Mouse (Mus musculus) MEL (cell line): ENCODE data around the gene Zfp524. TPM values are rescaled to one million over a fixed set of nuclear protein-coding genes. Genes with fewer than 3 reads are reported as not detected.

Source experiments
- DNase-seq: peaks from one replicate; pipeline ENCODE4 v3.0.0; 2011; ENCODE audit warnings: low read depth, low spot score
- H3K27ac ChIP-seq: 2 replicates; pipeline ENCODE4 v1.5.1; 2012; ENCODE audit warnings: low read depth, mild to moderate bottlenecking, control low read depth, low read length, moderate library complexity; ENCODE audit not compliant: control insufficient read depth
- H3K27me3 ChIP-seq, 2 experiments: fragments of 150-350 bp in 1 of 2; sonication (generic) in 1 of 2; 2 replicates each; pipeline ENCODE4 v1.6.1; 2012; ENCODE audit warnings: low read length in 2 of 2, mild to moderate bottlenecking in 2 of 2, improper control_type of control experiment in 1 of 2, moderate library complexity in 1 of 2; ENCODE audit not compliant: insufficient read depth in 2 of 2, control insufficient read depth in 1 of 2
- H3K36me3 ChIP-seq, 2 experiments: 2 replicates each; pipeline ENCODE4 v1.6.1; 2012 to 2014; ENCODE audit warnings: low read length in 2 of 2, improper control_type of control experiment in 1 of 2, inconsistent platforms in 1 of 2, mild to moderate bottlenecking in 1 of 2; ENCODE audit not compliant: insufficient read depth in 2 of 2, control insufficient read depth in 1 of 2
- H3K4me1 ChIP-seq, 2 experiments: fragments of 150-350 bp in 1 of 2; sonication (generic) in 1 of 2; 2 replicates each; pipeline ENCODE4 v1.6.1; 2012; ENCODE audit warnings: low read length in 2 of 2, improper control_type of control experiment in 1 of 2, mild to moderate bottlenecking in 1 of 2; ENCODE audit not compliant: insufficient read depth in 2 of 2, control insufficient read depth in 1 of 2
- H3K4me3 ChIP-seq, 2 experiments: fragments of 150-350 bp in 1 of 2; sonication (generic) in 1 of 2; 2 replicates each; pipeline ENCODE4 v1.5.1; 2012; ENCODE audit warnings: low read depth in 2 of 2, low read length in 2 of 2, mild to moderate bottlenecking in 2 of 2, moderate library complexity in 2 of 2, control low read depth in 1 of 2, improper control_type of control experiment in 1 of 2; ENCODE audit not compliant: control insufficient read depth in 1 of 2, insufficient read depth in 1 of 2
- H3K79me2 ChIP-seq: 2 replicates; pipeline ENCODE4 v1.6.1; 2012; ENCODE audit warnings: mild to moderate bottlenecking, low read length, moderate library complexity; ENCODE audit not compliant: control insufficient read depth, poor library complexity, insufficient read depth
- H3K9ac ChIP-seq: 2 replicates; pipeline ENCODE4 v1.6.1; 2012; ENCODE audit warnings: low read depth, mild to moderate bottlenecking, control low read depth, low read length, moderate library complexity; ENCODE audit not compliant: control insufficient read depth, poor library complexity, severe bottlenecking
- H3K9me3 ChIP-seq: fragments of 150-350 bp; sonication (generic); replicated peaks from 2 replicates; pipeline ENCODE4 v1.6.1; 2012; ENCODE audit warnings: mild to moderate bottlenecking, low read length, improper control_type of control experiment, moderate library complexity; ENCODE audit not compliant: insufficient read depth
- BHLHE40 ChIP-seq: IDR thresholded peaks from 2 replicates; pipeline ENCODE4 v1.6.1; 2012; ENCODE audit warnings: low read depth, mild to moderate bottlenecking, inconsistent platforms, low read length, improper control_type of control experiment, borderline replicate concordance
- CTCF ChIP-seq, 3 experiments: IDR thresholded peaks in 2 of 3; conservative IDR thresholded peaks in 1 of 3; 2 replicates each; pipeline ENCODE4 v1.5.1; 2011 to 2012; ENCODE audit warnings: low read length in 3 of 3, low read depth in 2 of 3, mild to moderate bottlenecking in 2 of 3, improper control_type of control experiment in 1 of 3, inconsistent platforms in 1 of 3, mixed read lengths in 1 of 3, moderate library complexity in 1 of 3; ENCODE audit not compliant: control insufficient read depth in 1 of 3, insufficient read depth in 1 of 3, poor library complexity in 1 of 3, severe bottlenecking in 1 of 3
- EP300 ChIP-seq, 2 experiments: IDR thresholded peaks; 2 replicates each; pipeline ENCODE4 v1.6.1; 2011; ENCODE audit warnings: improper control_type of control experiment in 2 of 2, low read length in 2 of 2, low read depth in 1 of 2, mild to moderate bottlenecking in 1 of 2
- ETS1 ChIP-seq: IDR thresholded peaks from 2 replicates; pipeline ENCODE4 v1.6.1; 2012; ENCODE audit warnings: low read depth, mild to moderate bottlenecking, inconsistent platforms, low read length, improper control_type of control experiment, moderate library complexity
- GABPA ChIP-seq: IDR thresholded peaks from 2 replicates; pipeline ENCODE4 v1.6.1; 2012; ENCODE audit warnings: low read depth, mild to moderate bottlenecking, inconsistent platforms, low read length, improper control_type of control experiment, moderate library complexity
- JUND ChIP-seq: IDR thresholded peaks from 2 replicates; pipeline ENCODE4 v1.6.1; 2011; ENCODE audit warnings: low read depth, mild to moderate bottlenecking, improper control_type of control experiment, low read length
- MAX ChIP-seq: IDR thresholded peaks from 2 replicates; pipeline ENCODE4 v1.6.1; 2011; ENCODE audit warnings: low read length, improper control_type of control experiment
- MXI1 ChIP-seq: IDR thresholded peaks from 2 replicates; pipeline ENCODE4 v1.6.1; 2011; ENCODE audit warnings: mild to moderate bottlenecking, low read depth, low read length, improper control_type of control experiment
- NRF1 ChIP-seq: IDR thresholded peaks from 2 replicates; pipeline ENCODE4 v1.6.1; 2014; ENCODE audit warnings: low read depth, mild to moderate bottlenecking, inconsistent platforms, low read length, improper control_type of control experiment, moderate library complexity; ENCODE audit not compliant: poor library complexity, insufficient read depth, severe bottlenecking
- POLR2A ChIP-seq, 2 experiments: IDR thresholded peaks; 2 replicates each; pipeline ENCODE4 v1.6.1; 2011 to 2012; ENCODE audit warnings: low read length in 2 of 2, mild to moderate bottlenecking in 2 of 2, control low read depth in 1 of 2, improper control_type of control experiment in 1 of 2, low read depth in 1 of 2, moderate library complexity in 1 of 2; ENCODE audit not compliant: control insufficient read depth in 1 of 2, insufficient read depth in 1 of 2, poor library complexity in 1 of 2
- TBP ChIP-seq: IDR thresholded peaks from 2 replicates; pipeline ENCODE4 v1.8.0; 2011; ENCODE audit warnings: low read depth, low read length, improper control_type of control experiment
- UBTF ChIP-seq: IDR thresholded peaks from 2 replicates; pipeline ENCODE4 v1.6.1; 2012; ENCODE audit warnings: low read depth, mild to moderate bottlenecking, inconsistent platforms, low read length, improper control_type of control experiment, moderate library complexity, borderline replicate concordance; ENCODE audit not compliant: insufficient read depth
- USF2 ChIP-seq, 2 experiments: IDR thresholded peaks; 2 replicates each; pipeline ENCODE4 v1.6.1; 2011 to 2012; ENCODE audit warnings: improper control_type of control experiment in 2 of 2, low read length in 2 of 2, borderline replicate concordance in 1 of 2, inconsistent platforms in 1 of 2, low read depth in 1 of 2, mild to moderate bottlenecking in 1 of 2; ENCODE audit not compliant: insufficient read depth in 1 of 2
- ZMIZ1 ChIP-seq: IDR thresholded peaks from 2 replicates; pipeline ENCODE4 v1.6.1; 2012; ENCODE audit warnings: low read depth, mild to moderate bottlenecking, inconsistent platforms, low read length, improper control_type of control experiment, moderate library complexity
- polyA plus RNA-seq, 2 experiments: library from polyadenylated mRNA; stranded (reverse) in 1 of 2; unstranded in 1 of 2; fragments of >175 nt in 1 of 2; fragments of >200 nt in 1 of 2; gene quantifications; 2 replicates each; pipeline versions ENCODE4 v1.2.1 to v1.2.4; 2012; ENCODE audit warnings: low replicate concordance in 2 of 2, low read depth in 1 of 2; ENCODE audit not compliant: insufficient read length in 2 of 2, insufficient read depth in 1 of 2, missing spikeins in 1 of 2
- total RNA-seq: library from RNA; depleted of rRNA; stranded (reverse); fragments of 300-350 nt; gene quantifications from 2 replicates; pipeline ENCODE4 v1.2.3, GENCODE M21; 2012

Gene Zfp524
- total and polyA plus RNA-seq, 3 experiments, result 9.4 to 12.7 TPM; not detected in 1

DNA sequence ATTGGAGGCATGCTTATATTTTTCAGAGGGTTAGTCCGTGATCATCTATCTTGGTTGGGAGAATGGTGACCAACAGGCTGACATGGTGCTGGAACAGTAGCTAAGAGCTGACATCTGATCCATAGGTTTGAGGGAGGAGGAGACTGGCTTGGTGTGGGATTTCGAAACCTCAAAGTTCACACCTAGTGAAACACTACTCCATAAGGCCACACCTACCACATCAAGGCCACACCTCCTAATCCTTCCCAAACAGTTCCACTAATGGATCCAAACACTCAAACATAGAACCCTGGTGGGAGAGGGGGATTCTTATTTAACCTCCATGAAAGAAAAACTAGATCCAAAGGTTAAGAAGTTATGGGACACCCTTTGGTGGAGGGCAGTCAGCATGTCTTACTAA, 2.7 kb downstream of the Zfp524 start:
- Histone ChIP-seq H3K4me3 (no peak overlapping the region), H3K27ac (no peak overlapping the region), H3K9me3 (no peaks in the 10 kb centered on the region), H3K27me3 (no peaks in the 10 kb centered on the region), H3K9ac (no peak overlapping the region), H3K79me2 (peaks cover 18% of the 10 kb centered on the region), H3K4me1 (peaks cover 7 to 23% of the 10 kb centered on the region in 2 experiments; a peak in 3 of 4 replicates), H3K36me3 (peaks cover 0 to 26% of the 10 kb centered on the region in 2 experiments; a peak in 2 of 4 replicates)
- no peak for DNase-seq
- TF ChIP-seq MAX (no peak), MXI1 (no peak), NRF1 (no peak), TBP (no peak), EP300 (IDR thresholded peaks at IDR 0.05; ENCODE audit: low read depth in 1 of 2, low read length in 2 of 2) (no peak), ZMIZ1 (no peak), UBTF (no peak), CTCF (IDR thresholded peaks at IDR 0.05 in 2 of 3, conservative IDR thresholded peaks at IDR 0.05 in 1 of 3; ENCODE audit: control insufficient read depth in 1 of 3, insufficient read depth in 1 of 3, low read depth in 2 of 3, low read length in 3 of 3, poor library complexity in 1 of 3, severe bottlenecking in 1 of 3) (no peak), POLR2A (IDR thresholded peaks at IDR 0.05; ENCODE audit: control insufficient read depth in 1 of 2, insufficient read depth in 1 of 2, low read depth in 1 of 2, low read length in 2 of 2, poor library complexity in 1 of 2) (no peak)

DNA sequence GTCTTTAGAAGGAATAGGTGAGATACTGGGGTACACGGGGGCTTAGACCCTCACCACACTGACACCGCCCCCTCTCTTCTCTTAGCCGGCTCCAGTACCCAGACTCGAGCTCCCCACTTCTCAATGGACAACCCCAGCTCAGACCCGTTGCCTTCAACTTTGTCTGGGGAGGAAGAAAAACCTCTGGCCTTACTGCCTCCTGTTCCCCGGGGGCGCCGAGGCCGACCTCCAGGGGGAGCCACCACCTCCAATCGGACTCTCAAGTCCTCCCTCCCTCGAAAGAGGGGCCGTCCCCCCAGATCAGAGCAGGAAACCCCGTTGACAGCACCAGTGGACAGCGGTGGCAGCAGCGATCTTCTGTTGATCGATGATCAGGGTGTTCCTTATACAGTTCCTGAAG, 3.1 kb downstream of the Zfp524 start:
- H3K36me3 ChIP-seq, result peaks cover 0 to 29% of the 10 kb centered on the region in 2 experiments; a peak in 3 of 4 replicates
- no peak overlapping the region for H3K27ac ChIP-seq
- no peak for DNase-seq
- peaks cover 7 to 27% of the 10 kb centered on the region in 2 experiments; a peak in 3 of 4 replicates for H3K4me1 ChIP-seq
- no peak overlapping the region for H3K9ac ChIP-seq
- no peak overlapping the region for H3K4me3 ChIP-seq
- no peaks in the 10 kb centered on the region for H3K9me3 ChIP-seq
- no peaks in the 10 kb centered on the region for H3K27me3 ChIP-seq
- TF ChIP-seq CTCF (IDR thresholded peaks at IDR 0.05 in 2 of 3, conservative IDR thresholded peaks at IDR 0.05 in 1 of 3; ENCODE audit: control insufficient read depth in 1 of 3, insufficient read depth in 1 of 3, low read depth in 2 of 3, low read length in 3 of 3, poor library complexity in 1 of 3, severe bottlenecking in 1 of 3), result peak in 2 of 3 experiments; percentile 17 to 47; a peak in 3 of 6 replicates
- no peak for TF ChIP-seq BHLHE40
- no peak for TF ChIP-seq USF2 (IDR thresholded peaks at IDR 0.05; ENCODE audit: borderline replicate concordance in 1 of 2, insufficient read depth in 1 of 2, low read depth in 1 of 2, low read length in 2 of 2)
- no peak for TF ChIP-seq JUND
- no peak for TF ChIP-seq ETS1
- no peak for TF ChIP-seq GABPA
- TF ChIP-seq, all 39 proteins: peak for 1
- peaks cover 22% of the 10 kb centered on the region for H3K79me2 ChIP-seq
